Comparison of ENCODE assay signal across 8 mouse cellular contexts in genomic region chr12:79880751-79881261, GRCm38 (mm10).
DNase-seq lines count a peak whose midpoint lies in the region; ATAC-seq lines count a peak whose summit lies in the region.

No protein-coding gene starts in this region.

- peak overlapping the region; percentile 89 for H3K27ac ChIP-seq in hindbrain, embryonic 10.5 days
- no peak overlapping the region for H3K27ac ChIP-seq in hindbrain, embryonic 16.5 days (ENCODE audit: low read depth, low read length)
- H3K27ac ChIP-seq in forebrain, embryonic 13.5 days: peak overlapping the region; percentile 84
- peak overlapping the region; percentile 59 for H3K27ac ChIP-seq in intestine, embryonic 16.5 days (ENCODE audit: low read length)
- peak overlapping the region; percentile 77 for H3K27ac ChIP-seq in neural tube, embryonic 11.5 days (ENCODE audit: low read depth, low read length)

- peaks cover 45% of the 10 kb centered on the region for H3K4me1 ChIP-seq in hindbrain, embryonic 10.5 days (replicated peaks)
- H3K4me1 ChIP-seq in hindbrain, embryonic 16.5 days (ENCODE audit: control insufficient read depth, insufficient read depth, low read depth, low read length): peaks cover 17% of the 10 kb centered on the region
- H3K4me1 ChIP-seq in forebrain, embryonic 13.5 days: peaks cover 44% of the 10 kb centered on the region
- peaks cover 21% of the 10 kb centered on the region for H3K4me1 ChIP-seq in intestine, embryonic 16.5 days (ENCODE audit: control insufficient read depth, insufficient read depth, low read length)
- H3K4me1 ChIP-seq in neural tube, embryonic 11.5 days (ENCODE audit: control insufficient read depth, insufficient read depth, low read length): peaks cover 37% of the 10 kb centered on the region

- DNase-seq in hindbrain, embryonic 10.5 days (ENCODE audit: low spot score): no peak
- DNase-seq in neural tube, embryonic 11.5 days (ENCODE audit: low spot score): no peak
- DNase-seq in spleen, postnatal 14 days (ENCODE audit: low spot score in 2 of 2): no peak
- no peak for DNase-seq in adrenal gland, adult 18-20 months (ENCODE audit: low spot score in 2 of 2)
- DNase-seq in left cerebral cortex, adult 11 months (ENCODE audit: low spot score): no peak

- no peaks in the 10 kb centered on the region for H3K36me3 ChIP-seq in hindbrain, embryonic 10.5 days
- H3K36me3 ChIP-seq in hindbrain, embryonic 16.5 days (ENCODE audit: control insufficient read depth, insufficient read depth, low read length): no peaks in the 10 kb centered on the region
- no peaks in the 10 kb centered on the region for H3K36me3 ChIP-seq in forebrain, embryonic 13.5 days (ENCODE audit: poor library complexity, severe bottlenecking)
- no peaks in the 10 kb centered on the region for H3K36me3 ChIP-seq in intestine, embryonic 16.5 days (ENCODE audit: control insufficient read depth, insufficient read depth, low read length)
- no peaks in the 10 kb centered on the region for H3K36me3 ChIP-seq in neural tube, embryonic 11.5 days (ENCODE audit: control insufficient read depth, insufficient read depth, low read length)

- no peaks in the 10 kb centered on the region for H3K27me3 ChIP-seq in hindbrain, embryonic 10.5 days (ENCODE audit: insufficient read depth, poor library complexity, severe bottlenecking)
- H3K27me3 ChIP-seq in hindbrain, embryonic 16.5 days (replicated peaks; ENCODE audit: control insufficient read depth, insufficient read depth, low read length): no peaks in the 10 kb centered on the region
- H3K27me3 ChIP-seq in forebrain, embryonic 13.5 days: no peaks in the 10 kb centered on the region
- no peaks in the 10 kb centered on the region for H3K27me3 ChIP-seq in intestine, embryonic 16.5 days (replicated peaks; ENCODE audit: control insufficient read depth, insufficient read depth, low read length)
- H3K27me3 ChIP-seq in neural tube, embryonic 11.5 days (ENCODE audit: control insufficient read depth, insufficient read depth, low read length): no peaks in the 10 kb centered on the region

- ATAC-seq in hindbrain, embryonic 16.5 days: no peak
- ATAC-seq in forebrain, embryonic 13.5 days: no peak
- ATAC-seq in intestine, embryonic 16.5 days: no peak
- ATAC-seq in neural tube, embryonic 11.5 days (ENCODE audit: insufficient read depth, low FRiP score, low TSS enrichment): no peak

- H3K9me3 ChIP-seq in hindbrain, embryonic 10.5 days: 0 out of 2 replicates have a peak, but pooled peaks cover 5% of the 10 kb centered on the region
- H3K9me3 ChIP-seq in hindbrain, embryonic 16.5 days (ENCODE audit: control insufficient read depth, low read length): no peaks in the 10 kb centered on the region
- no peaks in the 10 kb centered on the region for H3K9me3 ChIP-seq in forebrain, embryonic 13.5 days (replicated peaks)
- H3K9me3 ChIP-seq in intestine, embryonic 16.5 days (ENCODE audit: control insufficient read depth, low read length): no peaks in the 10 kb centered on the region
- no peaks in the 10 kb centered on the region for H3K9me3 ChIP-seq in neural tube, embryonic 11.5 days (ENCODE audit: control insufficient read depth, low read length)

- H3K9ac ChIP-seq in hindbrain, embryonic 16.5 days (ENCODE audit: low read depth, low read length): no peak overlapping the region
- H3K9ac ChIP-seq in forebrain, embryonic 13.5 days: no peak overlapping the region
- no peak overlapping the region for H3K9ac ChIP-seq in intestine, embryonic 16.5 days (ENCODE audit: low read depth, low read length)
- no peak overlapping the region; the same call in 1 of the 2 replicates for H3K9ac ChIP-seq in neural tube, embryonic 11.5 days (ENCODE audit: low read length)

- H3K4me2 ChIP-seq in hindbrain, embryonic 16.5 days (ENCODE audit: low read length): no peak overlapping the region
- H3K4me2 ChIP-seq in forebrain, embryonic 13.5 days: no peak overlapping the region
- no peak overlapping the region for H3K4me2 ChIP-seq in intestine, embryonic 16.5 days (ENCODE audit: low read depth, low read length)
- no peak overlapping the region for H3K4me2 ChIP-seq in neural tube, embryonic 11.5 days (ENCODE audit: low read depth)

- WGBS in hindbrain, embryonic 10.5 days: 73% methylated on average over 18 of the region's 18 CpGs
- WGBS in hindbrain, embryonic 16.5 days: 62% methylated on average over 18 of the region's 18 CpGs
- WGBS in forebrain, embryonic 13.5 days: 57% methylated on average over 18 of the region's 18 CpGs
- 50% methylated on average over 18 of the region's 18 CpGs for WGBS in intestine, embryonic 16.5 days
- 55% methylated on average over 18 of the region's 18 CpGs for WGBS in neural tube, embryonic 11.5 days

- H3K4me3 ChIP-seq in hindbrain, embryonic 10.5 days: no peak overlapping the region
- H3K4me3 ChIP-seq in hindbrain, embryonic 16.5 days (ENCODE audit: low read length): no peak overlapping the region
- H3K4me3 ChIP-seq in forebrain, embryonic 13.5 days: no peak overlapping the region
- H3K4me3 ChIP-seq in intestine, embryonic 16.5 days (ENCODE audit: low read length): no peak overlapping the region
- no peak overlapping the region for H3K4me3 ChIP-seq in neural tube, embryonic 11.5 days (ENCODE audit: low read depth, low read length)
